Mouse (Mus musculus) heart, embryonic 15.5 days (tissue): ENCODE data around the gene Topors. TPM values are rescaled to one million over a fixed set of nuclear protein-coding genes. Genes with fewer than 3 reads are reported as not detected.
"Not testable (repeated sequence)": the region's sequence is repeated elsewhere in the genome, so short reads cannot be mapped to it uniquely, and the experiment has no call there.

ENCODE experiments used
- ATAC-seq: fragments of 200-750 bp; cut with Nextera tagmentation; replicated peaks from 2 replicates; pipeline ENCODE4 v1.8.0; 2017; ENCODE audit warnings: low read depth, moderate TSS enrichment; ENCODE audit not compliant: insufficient number of reproducible peaks, insufficient read depth, low FRiP score
- H3K27ac ChIP-seq: fragments of 300-500 bp; sonication (generic); 2 replicates; pipeline ENCODE4 v1.5.1; 2015; ENCODE audit warnings: mild to moderate bottlenecking, inconsistent platforms
- H3K27me3 ChIP-seq: fragments of 300-500 bp; sonication (generic); 2 replicates; pipeline ENCODE4 v1.6.1; 2015; ENCODE audit warnings: inconsistent platforms
- H3K36me3 ChIP-seq: fragments of 300-500 bp; sonication (generic); 2 replicates; pipeline ENCODE4 v1.6.1; 2015; ENCODE audit warnings: mild to moderate bottlenecking, inconsistent platforms
- H3K4me1 ChIP-seq: fragments of 300-500 bp; sonication (generic); replicated peaks from 2 replicates; pipeline ENCODE4 v1.6.1; 2015; ENCODE audit warnings: inconsistent platforms
- H3K4me2 ChIP-seq: fragments of 300-500 bp; sonication (generic); 2 replicates; pipeline ENCODE4 v1.6.1; 2015; ENCODE audit warnings: inconsistent platforms, mild to moderate bottlenecking, moderate library complexity
- H3K4me3 ChIP-seq: fragments of 300-500 bp; sonication (generic); 2 replicates; pipeline ENCODE4 v1.5.1; 2015; ENCODE audit warnings: mild to moderate bottlenecking, inconsistent platforms
- H3K9ac ChIP-seq: fragments of 300-500 bp; sonication (generic); 2 replicates; pipeline ENCODE4 v1.6.1; 2015; ENCODE audit warnings: mild to moderate bottlenecking, inconsistent platforms
- H3K9me3 ChIP-seq: fragments of 300-500 bp; sonication (generic); replicated peaks from 2 replicates; pipeline ENCODE4 v1.6.1; 2016; ENCODE audit warnings: inconsistent platforms
- WGBS: fragments of 180-500 bp; shearing (Covaris S2); methylation state at CpG from one replicate; pipeline ENCODE4 v1.1.7; 2015; ENCODE audit warnings: mixed read lengths; 5-methylcytosine and 5-hydroxymethylcytosine counted together
- polyA plus RNA-seq: library from polyadenylated mRNA; unstranded; fragments of >200 nt; fragmentation: Nextera tagmentation; extraction: Ambion mirVana; gene quantifications from 2 replicates; pipeline ENCODE4 v1.2.1, GENCODE M21; 2015

Gene Topors
- polyA plus RNA-seq = 25.1 and 28.7 TPM in 2 replicates

GRCm38 (mm10) chr4:40269430-40270032, at the start of gene Topors, which contains the start of gene Smim27:
Gene Topors, minus strand, starts transcription at chr4:40269850.
Gene Smim27, plus strand, starts transcription at chr4:40269579.
- peaks cover 7% of the 10 kb centered on the region for H3K36me3 ChIP-seq
- peaks cover 29% of the 10 kb centered on the region for H3K4me1 ChIP-seq
- ATAC-seq = peak; percentile 97
- H3K4me3 ChIP-seq = peak within 1 kb of the TSS; percentile 76
- peak within 1 kb of the TSS; percentile 90 for H3K9ac ChIP-seq
- no peaks in the 10 kb centered on the region for H3K27me3 ChIP-seq
- H3K4me2 ChIP-seq = peak within 1 kb of the TSS; percentile 92
- H3K27ac ChIP-seq = peak within 1 kb of the TSS; percentile 98
- under 1% methylated on average over 38 of the region's 38 CpGs for WGBS
- H3K9me3 ChIP-seq = no peaks in the 10 kb centered on the region

- Histone ChIP-seq H3K27me3 (no peaks in the 10 kb centered on the region), H3K4me3 (no peak overlapping the region), H3K4me2 (no peak overlapping the region), H3K9ac (no peak overlapping the region), H3K36me3 (no peaks in the 10 kb centered on the region), H3K4me1 (no peaks in the 10 kb centered on the region), H3K27ac (no peak overlapping the region), H3K9me3 (no peaks in the 10 kb centered on the region)
- 77% methylated on average over 3 of the region's 3 CpGs for WGBS
- no peak for ATAC-seq
Observed at GRCm38 (mm10) chr4:40317404-40317803, 47.8 kb upstream of the Topors start.

- H3K4me2 ChIP-seq = no peak overlapping the region
- no peaks in the 10 kb centered on the region for H3K27me3 ChIP-seq
- no peaks in the 10 kb centered on the region for H3K9me3 ChIP-seq
- no peak overlapping the region for H3K9ac ChIP-seq
- no peaks in the 10 kb centered on the region for H3K36me3 ChIP-seq
- WGBS = 69% methylated on average over 6 of the region's 6 CpGs
- no peaks in the 10 kb centered on the region for H3K4me1 ChIP-seq
- no peak overlapping the region for H3K27ac ChIP-seq
- ATAC-seq = no peak
- no peak overlapping the region for H3K4me3 ChIP-seq
Observed at GRCm38 (mm10) chr4:40313026-40313425, 43.4 kb upstream of the Topors start.

- Histone ChIP-seq H3K27me3 (no peaks in the 10 kb centered on the region), H3K36me3 (no peaks in the 10 kb centered on the region), H3K27ac (no peak overlapping the region), H3K9me3 (no peaks in the 10 kb centered on the region), H3K4me2 (no peak overlapping the region), H3K4me3 (no peak overlapping the region), H3K9ac (no peak overlapping the region), H3K4me1 (no peaks in the 10 kb centered on the region)
- no peak for ATAC-seq
- WGBS = 82% methylated on average over 1 of the region's 1 CpGs
Observed at GRCm38 (mm10) chr4:40312213-40312612, 42.6 kb upstream of the Topors start.

GRCm38 (mm10) chr4:40310796-40311383, 41.2 kb upstream of the Topors start:
- ATAC-seq = no peak
- Histone ChIP-seq H3K27ac (no peak overlapping the region), H3K4me1 (no peaks in the 10 kb centered on the region), H3K4me2 (no peak overlapping the region), H3K4me3 (no peak overlapping the region), H3K9ac (no peak overlapping the region), H3K9me3 (no peaks in the 10 kb centered on the region), H3K27me3 (no peaks in the 10 kb centered on the region), H3K36me3 (no peaks in the 10 kb centered on the region)
- 76% methylated on average over 11 of the region's 11 CpGs for WGBS

GRCm38 (mm10) chr4:40309682-40310081, 40.0 kb upstream of the Topors start:
- Histone ChIP-seq H3K4me3 (no peak overlapping the region), H3K4me1 (no peaks in the 10 kb centered on the region), H3K9ac (no peak overlapping the region), H3K27me3 (no peaks in the 10 kb centered on the region), H3K27ac (no peak overlapping the region), H3K9me3 (no peaks in the 10 kb centered on the region), H3K36me3 (no peaks in the 10 kb centered on the region), H3K4me2 (no peak overlapping the region)
- ATAC-seq = no peak

- ATAC-seq = no peak
- Histone ChIP-seq H3K9ac (no peak overlapping the region), H3K9me3 (no peaks in the 10 kb centered on the region), H3K4me2 (no peak overlapping the region), H3K4me3 (no peak overlapping the region), H3K27ac (no peak overlapping the region), H3K4me1 (peaks cover 2% of the 10 kb centered on the region; the same call in 1 of the 2 replicates), H3K27me3 (peaks cover 4% of the 10 kb centered on the region; the same call in 1 of the 2 replicates), H3K36me3 (no peaks in the 10 kb centered on the region)
- 58% methylated on average over 10 of the region's 10 CpGs for WGBS
Observed at GRCm38 (mm10) chr4:40302445-40303125, 32.9 kb upstream of the Topors start.

GRCm38 (mm10) chr4:40301076-40301789, 31.6 kb upstream of the Topors start:
- Histone ChIP-seq H3K9ac (no peak overlapping the region), H3K4me3 (peak overlapping the region; percentile 14; the same call in 1 of the 2 replicates), H3K9me3 (no peaks in the 10 kb centered on the region), H3K4me2 (peak overlapping the region; percentile 52), H3K27ac (no peak overlapping the region), H3K36me3 (no peaks in the 10 kb centered on the region), H3K27me3 (peaks cover 4% of the 10 kb centered on the region; the same call in 1 of the 2 replicates), H3K4me1 (peaks cover 2% of the 10 kb centered on the region; the same call in 1 of the 2 replicates)
- 10% methylated on average over 16 of the region's 16 CpGs for WGBS
- 0 out of 2 replicates have a peak, but pooled peaks have one; percentile 47 for ATAC-seq

- WGBS = 23% methylated on average over 5 of the region's 5 CpGs
Observed at GRCm38 (mm10) chr4:40299169-40299568, 29.5 kb upstream of the Topors start.

GRCm38 (mm10) chr4:40291511-40291910, 21.9 kb upstream of the Topors start:
- H3K36me3 ChIP-seq, H3K4me2 ChIP-seq, ATAC-seq, H3K27ac ChIP-seq, H3K9ac ChIP-seq, H3K27me3 ChIP-seq, H3K4me3 ChIP-seq, H3K4me1 ChIP-seq, H3K9me3 ChIP-seq: not testable (repeated sequence)
- 75% methylated on average over 11 of the region's 11 CpGs for WGBS

More at GRCm38 (mm10) chr4:40299169-40299568, 29.5 kb upstream of the Topors start:
- no peaks in the 10 kb centered on the region for H3K9me3 ChIP-seq
- no peak for ATAC-seq
- H3K36me3 ChIP-seq = no peaks in the 10 kb centered on the region
- peaks cover 2% of the 10 kb centered on the region; the same call in 1 of the 2 replicates for H3K4me1 ChIP-seq
- peaks cover 4% of the 10 kb centered on the region; the same call in 1 of the 2 replicates for H3K27me3 ChIP-seq
- H3K4me2 ChIP-seq = no peak overlapping the region
- H3K9ac ChIP-seq = no peak overlapping the region
- H3K27ac ChIP-seq = no peak overlapping the region
- H3K4me3 ChIP-seq = no peak overlapping the region

GRCm38 (mm10) chr4:40289046-40289445, 19.4 kb upstream of the Topors start:
- H3K4me3 ChIP-seq = no peak overlapping the region
- WGBS = 75% methylated on average over 2 of the region's 2 CpGs
- no peak for ATAC-seq

More at GRCm38 (mm10) chr4:40289046-40289445, 19.4 kb upstream of the Topors start:
- H3K4me1 ChIP-seq = no peaks in the 10 kb centered on the region
- H3K9ac ChIP-seq = no peak overlapping the region
- H3K4me2 ChIP-seq = no peak overlapping the region
- no peaks in the 10 kb centered on the region for H3K9me3 ChIP-seq
- H3K36me3 ChIP-seq = no peaks in the 10 kb centered on the region
- no peak overlapping the region for H3K27ac ChIP-seq
- H3K27me3 ChIP-seq = no peaks in the 10 kb centered on the region
